Mouse (Mus musculus): ENCODE data around the gene Mc1r. TPM values are rescaled to one million over a fixed set of nuclear protein-coding genes. Genes with fewer than 3 reads are reported as not detected.
"Not testable (repeated sequence)": the region's sequence is repeated elsewhere in the genome, so short reads cannot be mapped to it uniquely, and the experiment has no call there.

The Mc1r gene
- polyA plus RNA-seq, 1 experiment from 2014 or later, result not detected

DNA sequence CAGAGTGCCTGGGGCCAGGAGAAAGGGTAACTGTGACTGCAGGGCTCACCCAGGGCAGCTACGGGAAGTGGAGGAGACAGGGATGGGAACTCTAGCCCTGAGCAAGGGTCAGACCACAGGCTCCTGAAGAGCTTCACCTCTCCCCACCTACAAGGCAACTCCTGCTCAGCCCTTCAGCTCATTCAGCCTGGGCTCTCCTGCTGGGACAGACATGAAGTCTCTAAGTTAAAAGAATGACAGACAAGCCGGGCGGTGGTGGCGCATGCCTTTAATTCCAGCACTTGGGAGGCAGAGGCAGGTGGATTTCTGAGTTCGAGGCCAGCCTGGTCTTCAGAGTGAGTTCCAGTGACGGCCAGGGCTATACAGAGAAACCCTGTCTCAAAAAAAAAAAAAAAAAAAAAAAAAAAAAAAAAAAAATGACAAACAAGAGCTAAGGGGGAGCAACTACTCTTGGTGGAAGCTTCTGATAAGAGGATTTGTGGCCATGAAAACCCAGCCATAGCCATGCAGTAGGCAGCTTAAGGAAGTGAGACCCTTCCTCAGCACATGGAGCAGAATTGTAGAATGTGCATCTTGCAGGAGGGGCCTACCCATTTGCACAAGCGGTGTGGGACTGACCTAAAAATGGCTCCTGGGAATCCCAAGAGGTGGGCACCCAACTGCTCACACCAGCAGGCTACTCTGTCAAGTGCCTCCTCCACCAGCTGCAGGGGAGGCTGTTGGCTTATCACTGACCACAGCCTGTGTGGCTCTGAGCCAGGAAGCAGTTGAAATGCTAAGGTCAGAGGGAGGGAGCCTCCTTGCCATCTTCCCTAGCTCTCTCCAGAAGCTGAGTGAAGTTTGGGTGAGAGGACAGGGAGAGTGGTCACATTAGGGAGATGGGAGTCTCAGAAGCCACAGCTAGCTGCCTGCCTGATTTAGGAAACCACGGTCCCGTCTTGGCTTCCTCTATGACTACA lies 2.0 kb downstream of the Mc1r start:
- Histone ChIP-seq H3K36me3 (ENCODE audit: control insufficient read depth, insufficient read depth, low read length) (no peaks in the 10 kb centered on the region), H3K9ac (ENCODE audit: low read length) (peak overlapping the region; percentile 91), H3K4me2 (ENCODE audit: low read depth) (peak overlapping the region; percentile 44), H3K4me1 (ENCODE audit: control insufficient read depth, insufficient read depth, low read length) (no peaks in the 10 kb centered on the region; the same call in 1 of the 2 replicates), H3K27me3 (ENCODE audit: control insufficient read depth, insufficient read depth, low read length) (peaks cover 7% of the 10 kb centered on the region), H3K9me3 (ENCODE audit: control insufficient read depth, low read length) (no peaks in the 10 kb centered on the region), H3K27ac (ENCODE audit: low read depth, low read length) (no peak overlapping the region), H3K4me3 (ENCODE audit: low read depth, low read length) (no peak overlapping the region)
- no peak for ATAC-seq (ENCODE audit: insufficient read depth, low FRiP score, low TSS enrichment)
- no peak for DNase-seq (ENCODE audit: low spot score)
- 77% methylated on average over 9 of the region's 9 CpGs for WGBS

- Histone ChIP-seq H3K4me1 (ENCODE audit: control insufficient read depth, insufficient read depth, low read length) (no peaks in the 10 kb centered on the region; the same call in 1 of the 2 replicates), H3K9me3 (ENCODE audit: control insufficient read depth, low read length) (no peaks in the 10 kb centered on the region), H3K4me2 (ENCODE audit: low read depth) (peak overlapping the region; percentile 44), H3K27ac (ENCODE audit: low read depth, low read length) (peak overlapping the region; percentile 95), H3K27me3 (ENCODE audit: control insufficient read depth, insufficient read depth, low read length) (peaks cover 7% of the 10 kb centered on the region), H3K9ac (ENCODE audit: low read length) (peak overlapping the region; percentile 91), H3K36me3 (ENCODE audit: control insufficient read depth, insufficient read depth, low read length) (no peaks in the 10 kb centered on the region), H3K4me3 (ENCODE audit: low read depth, low read length) (peak overlapping the region; percentile 71)
- ATAC-seq (ENCODE audit: insufficient read depth, low FRiP score, low TSS enrichment), result no peak
- peak; percentile 71 for DNase-seq (ENCODE audit: low spot score)
- 54% methylated on average over 8 of the region's 8 CpGs for WGBS
Observed at GRCm38 (mm10) chr8:123410049-123410587, 3.2 kb downstream of the Mc1r start.

GRCm38 (mm10) chr8:123410788-123411187 lies 3.9 kb downstream of the Mc1r start:
- Histone ChIP-seq H3K27ac (ENCODE audit: low read depth, low read length) (peak overlapping the region; percentile 95), H3K9ac (ENCODE audit: low read length) (peak overlapping the region; percentile 91), H3K36me3 (ENCODE audit: control insufficient read depth, insufficient read depth, low read length) (no peaks in the 10 kb centered on the region), H3K9me3 (ENCODE audit: control insufficient read depth, low read length) (no peaks in the 10 kb centered on the region), H3K27me3 (ENCODE audit: control insufficient read depth, insufficient read depth, low read length) (peaks cover 7% of the 10 kb centered on the region), H3K4me3 (ENCODE audit: low read depth, low read length) (peak overlapping the region; percentile 71), H3K4me1 (ENCODE audit: control insufficient read depth, insufficient read depth, low read length) (no peaks in the 10 kb centered on the region; the same call in 1 of the 2 replicates), H3K4me2 (ENCODE audit: low read depth) (peak overlapping the region; percentile 44)
- no peak for ATAC-seq (ENCODE audit: insufficient read depth, low FRiP score, low TSS enrichment)
- DNase-seq (ENCODE audit: low spot score), result peak; percentile 49
- WGBS, result 6% methylated on average over 11 of the region's 11 CpGs

DNA sequence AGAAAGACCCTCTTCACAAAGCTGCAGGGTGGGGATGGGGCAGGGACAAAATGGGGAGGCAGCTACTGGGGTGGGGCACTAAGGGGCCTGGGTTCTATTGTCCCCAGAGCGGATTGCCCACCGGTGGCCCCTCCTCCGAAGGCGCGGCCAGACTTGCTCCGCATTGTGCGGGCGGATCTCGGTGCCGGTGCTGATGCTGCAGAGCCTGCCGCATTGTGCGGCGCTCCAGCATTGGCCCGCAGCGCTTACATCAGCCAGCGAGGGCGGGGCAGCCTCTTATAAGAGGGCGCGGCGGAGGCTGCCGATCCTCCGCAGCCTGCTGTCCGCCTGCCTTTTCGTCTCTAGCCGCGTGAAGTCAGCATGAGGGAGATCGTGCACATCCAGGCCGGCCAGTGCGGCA lies 4.3 kb downstream of the Mc1r start, which contains the start of gene Tubb3:
Gene Tubb3 (plus strand): TSS at position 179 of the 400 bp plus-strand sequence.
- Histone ChIP-seq H3K27ac (ENCODE audit: low read depth, low read length) (peak within 1 kb of the TSS; percentile 95), H3K9ac (ENCODE audit: low read length) (peak within 1 kb of the TSS; percentile 91), H3K4me2 (ENCODE audit: low read depth) (peak within 1 kb of the TSS; percentile 44), H3K9me3 (ENCODE audit: control insufficient read depth, low read length) (no peaks in the 10 kb centered on the region), H3K4me1 (ENCODE audit: control insufficient read depth, insufficient read depth, low read length) (no peaks in the 10 kb centered on the region; the same call in 1 of the 2 replicates), H3K4me3 (ENCODE audit: low read depth, low read length) (peak within 1 kb of the TSS; percentile 71), H3K36me3 (ENCODE audit: control insufficient read depth, insufficient read depth, low read length) (no peaks in the 10 kb centered on the region), H3K27me3 (ENCODE audit: control insufficient read depth, insufficient read depth, low read length) (peaks cover 7% of the 10 kb centered on the region)
- DNase-seq (ENCODE audit: low spot score) (peak; percentile 93), ATAC-seq (ENCODE audit: insufficient read depth, low FRiP score, low TSS enrichment) (peak; percentile 85)
- under 1% methylated on average over 29 of the region's 29 CpGs for WGBS

GRCm38 (mm10) chr8:123411781-123412327 lies 4.9 kb downstream of the Mc1r start:
- Histone ChIP-seq H3K27me3 (ENCODE audit: control insufficient read depth, insufficient read depth, low read length) (peaks cover 7% of the 10 kb centered on the region), H3K36me3 (ENCODE audit: control insufficient read depth, insufficient read depth, low read length) (no peaks in the 10 kb centered on the region), H3K27ac (ENCODE audit: low read depth, low read length) (peak overlapping the region; percentile 95), H3K4me3 (ENCODE audit: low read depth, low read length) (peak overlapping the region; percentile 71), H3K9ac (ENCODE audit: low read length) (peak overlapping the region; percentile 91), H3K9me3 (ENCODE audit: control insufficient read depth, low read length) (no peaks in the 10 kb centered on the region), H3K4me2 (ENCODE audit: low read depth) (peak overlapping the region; percentile 44), H3K4me1 (ENCODE audit: control insufficient read depth, insufficient read depth, low read length) (no peaks in the 10 kb centered on the region; the same call in 1 of the 2 replicates)
- DNase-seq (ENCODE audit: low spot score) (peak; percentile 61), ATAC-seq (ENCODE audit: insufficient read depth, low FRiP score, low TSS enrichment) (peak; percentile 7)
- WGBS, result 3% methylated on average over 16 of the region's 16 CpGs

DNA sequence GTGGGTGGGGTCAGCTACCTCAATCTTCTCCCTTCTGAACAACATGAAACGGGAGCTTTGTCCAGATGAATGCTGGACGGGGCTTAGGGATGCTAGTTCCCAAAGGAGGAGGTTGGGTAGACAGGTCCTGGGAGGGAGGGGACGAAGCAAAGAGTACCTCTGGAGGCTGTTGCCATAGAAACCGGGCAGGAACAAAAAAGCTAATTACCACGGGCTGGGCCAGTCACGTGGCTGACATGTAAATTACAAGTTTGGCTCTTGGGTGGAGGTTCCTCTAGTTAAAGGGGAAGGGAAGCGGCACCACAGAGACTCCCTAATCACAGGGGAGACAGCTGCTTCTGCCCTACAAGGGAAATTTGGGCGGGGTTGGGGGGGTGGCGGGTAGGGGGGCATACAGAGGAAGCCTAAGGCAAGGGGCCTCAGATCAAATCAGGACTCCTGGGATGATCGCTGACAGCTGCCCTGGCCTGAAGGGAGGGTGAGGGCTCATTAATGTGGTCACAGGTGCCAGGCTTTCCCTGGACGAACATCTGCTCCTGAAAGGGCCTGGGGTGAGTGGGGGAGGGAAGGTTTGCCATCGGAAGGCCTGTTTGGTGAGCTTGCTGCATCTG lies 5.8 kb downstream of the Mc1r start:
- Histone ChIP-seq H3K4me1 (ENCODE audit: control insufficient read depth, insufficient read depth, low read length) (no peaks in the 10 kb centered on the region; the same call in 1 of the 2 replicates), H3K4me3 (ENCODE audit: low read depth, low read length) (peak overlapping the region; percentile 71), H3K9me3 (ENCODE audit: control insufficient read depth, low read length) (no peaks in the 10 kb centered on the region), H3K4me2 (ENCODE audit: low read depth) (peak overlapping the region; percentile 44), H3K36me3 (ENCODE audit: control insufficient read depth, insufficient read depth, low read length) (no peaks in the 10 kb centered on the region), H3K9ac (ENCODE audit: low read length) (peak overlapping the region; percentile 91), H3K27ac (ENCODE audit: low read depth, low read length) (peak overlapping the region; percentile 95), H3K27me3 (ENCODE audit: control insufficient read depth, insufficient read depth, low read length) (peaks cover 7% of the 10 kb centered on the region)
- peak; percentile 48 for ATAC-seq (ENCODE audit: insufficient read depth, low FRiP score, low TSS enrichment)
- WGBS, result under 1% methylated on average over 12 of the region's 12 CpGs
- peak; percentile 77 for DNase-seq (ENCODE audit: low spot score)

- Histone ChIP-seq H3K27ac (ENCODE audit: low read depth, low read length) (no peak overlapping the region), H3K36me3 (ENCODE audit: control insufficient read depth, insufficient read depth, low read length) (no peaks in the 10 kb centered on the region; the same call in 1 of the 2 replicates), H3K27me3 (ENCODE audit: control insufficient read depth, insufficient read depth, low read length) (peaks cover 7% of the 10 kb centered on the region), H3K9me3 (ENCODE audit: control insufficient read depth, low read length) (no peaks in the 10 kb centered on the region), H3K9ac (ENCODE audit: low read length) (peak overlapping the region; percentile 91), H3K4me1 (ENCODE audit: control insufficient read depth, insufficient read depth, low read length) (no peaks in the 10 kb centered on the region; the same call in 1 of the 2 replicates), H3K4me2 (ENCODE audit: low read depth) (peak overlapping the region; percentile 44), H3K4me3 (ENCODE audit: low read depth, low read length) (peak overlapping the region; percentile 71)
- ATAC-seq (ENCODE audit: insufficient read depth, low FRiP score, low TSS enrichment), result no peak
- DNase-seq (ENCODE audit: low spot score), result peak; percentile 47
- 9% methylated on average over 9 of the region's 9 CpGs for WGBS
Observed at GRCm38 (mm10) chr8:123414255-123414654, 7.3 kb downstream of the Mc1r start.

DNA sequence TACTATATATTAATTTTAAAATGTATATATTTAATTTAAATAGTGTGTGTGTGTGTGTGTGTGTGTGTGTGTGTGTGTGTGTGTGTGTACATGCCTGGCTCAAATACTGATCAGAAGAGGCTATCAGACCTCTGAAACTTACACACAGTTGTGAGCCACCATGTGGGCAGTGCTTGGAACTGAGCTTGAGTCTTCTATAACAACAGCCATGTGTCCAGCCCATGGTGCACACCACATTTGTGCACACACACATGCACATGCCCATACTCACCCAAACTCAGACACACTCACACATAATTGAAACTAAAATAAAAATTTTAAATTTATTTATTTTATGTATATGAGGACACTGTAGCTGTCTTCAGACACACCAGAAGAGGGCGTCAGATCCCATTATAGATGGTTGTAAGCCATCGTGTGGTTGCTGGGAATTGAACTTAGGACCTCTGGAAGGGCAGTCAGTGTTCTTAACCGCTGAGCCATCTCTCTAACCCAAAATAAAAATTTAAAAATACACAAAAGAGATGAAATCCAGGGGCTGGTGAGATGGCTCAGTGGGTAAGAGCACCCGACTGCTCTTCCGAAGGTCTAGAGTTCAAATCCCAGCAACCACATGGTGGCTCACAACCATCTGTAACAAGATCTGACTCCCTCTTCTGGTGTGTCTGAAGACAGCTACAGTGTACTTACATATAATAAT lies 8.2 kb downstream of the Mc1r start:
- H3K27ac ChIP-seq (ENCODE audit: low read depth, low read length); H3K9me3 ChIP-seq (ENCODE audit: control insufficient read depth, low read length); DNase-seq (ENCODE audit: low spot score); H3K27me3 ChIP-seq (ENCODE audit: control insufficient read depth, insufficient read depth, low read length); H3K36me3 ChIP-seq (ENCODE audit: control insufficient read depth, insufficient read depth, low read length); H3K9ac ChIP-seq (ENCODE audit: low read length); H3K4me1 ChIP-seq (ENCODE audit: control insufficient read depth, insufficient read depth, low read length); ATAC-seq (ENCODE audit: insufficient read depth, low FRiP score, low TSS enrichment): not testable (repeated sequence)
- 82% methylated on average over 5 of the region's 5 CpGs for WGBS
- Histone ChIP-seq H3K4me2 (ENCODE audit: low read depth) (0 out of 2 replicates have a peak overlapping the region, but pooled peaks have one; percentile 11), H3K4me3 (ENCODE audit: low read depth, low read length) (peak overlapping the region; percentile 71; the same call in 1 of the 2 replicates)

All from neural tube, embryonic 11.5 days (tissue).